ENCODE assay signal across 8 mouse cellular contexts in the genomic region with DNA sequence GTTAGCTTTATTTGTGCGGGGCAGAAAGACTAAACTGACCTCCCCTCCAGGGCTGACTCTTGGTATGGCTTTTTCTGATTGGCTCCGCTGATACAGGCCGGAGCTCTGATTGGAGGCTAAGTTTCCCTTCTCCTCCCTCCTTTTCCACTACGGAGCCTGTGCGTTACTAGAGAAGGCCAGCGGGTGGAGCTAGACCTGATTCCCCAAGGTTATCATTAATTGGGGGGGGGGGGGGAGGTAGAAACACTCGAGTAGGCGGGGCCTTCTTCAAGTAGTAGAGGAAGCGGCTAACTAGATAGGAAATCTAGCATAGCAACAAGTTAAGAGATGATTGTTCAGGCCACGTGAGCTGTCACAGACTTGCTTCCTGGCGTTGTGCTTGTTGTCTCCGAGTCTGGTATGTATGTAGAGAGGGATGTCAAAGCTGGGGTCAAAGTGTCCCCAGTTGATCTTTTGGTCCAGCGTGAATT. TPM values are rescaled to one million over a fixed set of nuclear protein-coding genes. Genes with fewer than 3 reads are reported as not detected.
DNase-seq lines count a peak whose midpoint lies in the region; ATAC-seq and TF ChIP-seq lines count a peak whose summit lies in the region.

No protein-coding gene starts in this region.

- H3K36me3 ChIP-seq in forebrain, embryonic 11.5 days (ENCODE audit: control insufficient read depth, insufficient read depth, low read length), result no peaks in the 10 kb centered on the region
- H3K36me3 ChIP-seq in heart, postnatal 0 days (replicated peaks; ENCODE audit: control insufficient read depth, insufficient read depth, low read length), result 0 out of 2 replicates have a peak, but pooled peaks cover 5% of the 10 kb centered on the region
- no peaks in the 10 kb centered on the region for H3K36me3 ChIP-seq in liver, embryonic 14.5 days (replicated peaks; ENCODE audit: control insufficient read depth, insufficient read depth, low read depth)
- no peaks in the 10 kb centered on the region for H3K36me3 ChIP-seq in stomach, embryonic 16.5 days (ENCODE audit: control insufficient read depth, insufficient read depth, low read length)

- peak; percentile 45 for ATAC-seq in forebrain, embryonic 11.5 days (replicated peaks; ENCODE audit: low FRiP score)
- ATAC-seq in heart, postnatal 0 days (ENCODE audit: insufficient read depth, low read depth), result peak; percentile 73
- peak; percentile 70 for ATAC-seq in liver, embryonic 14.5 days (ENCODE audit: insufficient read depth)
- peak; percentile 74; the same call in 1 of the 2 replicates for ATAC-seq in stomach, embryonic 16.5 days (ENCODE audit: insufficient read depth, low FRiP score)

- H3K4me2 ChIP-seq in forebrain, embryonic 11.5 days (ENCODE audit: low read depth, low read length, severe bottlenecking), result peak overlapping the region; percentile 85
- peak overlapping the region; percentile 77 for H3K4me2 ChIP-seq in heart, postnatal 0 days (ENCODE audit: low read depth, low read length)
- H3K4me2 ChIP-seq in liver, embryonic 14.5 days (ENCODE audit: low read depth), result peak overlapping the region; percentile 100
- peak overlapping the region; percentile 97 for H3K4me2 ChIP-seq in stomach, embryonic 16.5 days (ENCODE audit: low read depth, low read length)

- TF ChIP-seq CTCF in heart, postnatal 0 days (IDR thresholded peaks at IDR 0.05; ENCODE audit: low read depth), result peak; percentile 61
- peak; percentile 86 for TF ChIP-seq CTCF in liver, embryonic 14.5 days (IDR thresholded peaks at IDR 0.05; ENCODE audit: low read depth)

- no peak overlapping the region for H3K9ac ChIP-seq in forebrain, embryonic 11.5 days (ENCODE audit: low read length)
- H3K9ac ChIP-seq in heart, postnatal 0 days (replicated peaks; ENCODE audit: low read depth, low read length), result no peak overlapping the region
- peak overlapping the region; percentile 95 for H3K9ac ChIP-seq in liver, embryonic 14.5 days (replicated peaks)
- H3K9ac ChIP-seq in stomach, embryonic 16.5 days (ENCODE audit: low read length), result peak overlapping the region; percentile 49; the same call in 1 of the 2 replicates

- H3K4me3 ChIP-seq in forebrain, embryonic 11.5 days (ENCODE audit: low read depth, low read length), result peak overlapping the region; percentile 38
- H3K4me3 ChIP-seq in heart, postnatal 0 days (ENCODE audit: low read depth, low read length), result peak overlapping the region; percentile 54
- H3K4me3 ChIP-seq in liver, embryonic 14.5 days (ENCODE audit: insufficient read depth in 1 of 2, low read depth in 2 of 2, low read length in 2 of 2), result peak overlapping the region; percentile 67 to 87
- peak overlapping the region; percentile 54 for H3K4me3 ChIP-seq in stomach, embryonic 16.5 days (replicated peaks; ENCODE audit: low read length)

- H3K27ac ChIP-seq in forebrain, embryonic 11.5 days (ENCODE audit: low read depth, low read length), result no peak overlapping the region
- H3K27ac ChIP-seq in heart, postnatal 0 days (ENCODE audit: low read depth), result no peak overlapping the region
- peak overlapping the region; percentile 91 for H3K27ac ChIP-seq in liver, embryonic 14.5 days
- H3K27ac ChIP-seq in stomach, embryonic 16.5 days (ENCODE audit: low read length), result peak overlapping the region; percentile 56

- H3K27me3 ChIP-seq in forebrain, embryonic 11.5 days (ENCODE audit: control insufficient read depth, insufficient read depth, low read length), result peaks cover 71% of the 10 kb centered on the region
- peaks cover 52% of the 10 kb centered on the region for H3K27me3 ChIP-seq in heart, postnatal 0 days (ENCODE audit: control insufficient read depth, insufficient read depth, low read length)
- peaks cover 39% of the 10 kb centered on the region for H3K27me3 ChIP-seq in liver, embryonic 14.5 days (ENCODE audit: control insufficient read depth, insufficient read depth, low read length)
- peaks cover 46% of the 10 kb centered on the region for H3K27me3 ChIP-seq in stomach, embryonic 16.5 days (ENCODE audit: control insufficient read depth, insufficient read depth, low read length)

- under 1% methylated on average over 13 of the region's 13 CpGs for WGBS in forebrain, embryonic 11.5 days
- WGBS in heart, postnatal 0 days, result under 1% methylated on average over 13 of the region's 13 CpGs
- under 1% methylated on average over 13 of the region's 13 CpGs for WGBS in liver, embryonic 14.5 days (ENCODE audit: insufficient replicate concordance)
- WGBS in stomach, embryonic 16.5 days, result 0% methylated on average over 13 of the region's 13 CpGs

- no peaks in the 10 kb centered on the region for H3K9me3 ChIP-seq in forebrain, embryonic 11.5 days (ENCODE audit: control insufficient read depth, low read length)
- no peaks in the 10 kb centered on the region for H3K9me3 ChIP-seq in heart, postnatal 0 days (replicated peaks; ENCODE audit: control insufficient read depth, low read length)
- H3K9me3 ChIP-seq in liver, embryonic 14.5 days (ENCODE audit: control insufficient read depth, low read length), result no peaks in the 10 kb centered on the region
- H3K9me3 ChIP-seq in stomach, embryonic 16.5 days (replicated peaks; ENCODE audit: control insufficient read depth, low read length), result no peaks in the 10 kb centered on the region

- H3K4me1 ChIP-seq in forebrain, embryonic 11.5 days (replicated peaks; ENCODE audit: control insufficient read depth, insufficient read depth, low read length), result peaks cover 24% of the 10 kb centered on the region
- H3K4me1 ChIP-seq in heart, postnatal 0 days (ENCODE audit: control insufficient read depth, insufficient read depth), result peaks cover 38% of the 10 kb centered on the region
- H3K4me1 ChIP-seq in liver, embryonic 14.5 days (replicated peaks; ENCODE audit: control insufficient read depth in 2 of 2, insufficient read depth in 2 of 2, low read length in 1 of 2), result peaks cover 30 to 32% of the 10 kb centered on the region in 2 experiments
- H3K4me1 ChIP-seq in stomach, embryonic 16.5 days (ENCODE audit: control insufficient read depth, insufficient read depth, low read length), result peaks cover 28% of the 10 kb centered on the region

- no peak for TF ChIP-seq EP300 in heart, postnatal 0 days (IDR thresholded peaks at IDR 0.05; ENCODE audit: low read depth)
- TF ChIP-seq EP300 in liver, embryonic 14.5 days (IDR thresholded peaks at IDR 0.05; ENCODE audit: low read depth), result 0 out of 2 replicates have a peak, but pooled peaks have one; percentile 8

- DNase-seq in ES-CJ7 (ENCODE audit: low read depth, low spot score), result peak; percentile 95
- DNase-seq in c-Kit-positive CD71-positive TER-119-positive erythroid progenitor cells, embryonic 14.5 days (ENCODE audit: low spot score), result peak; percentile 97
- DNase-seq in forebrain, embryonic 11.5 days (ENCODE audit: low spot score), result peak; percentile 85
- DNase-seq in heart, postnatal 0 days (ENCODE audit: low spot score), result peak; percentile 90
- DNase-seq in kidney, postnatal 36 days, result peak; percentile 92 to 95
- peak; percentile 93 to 97 (median 94) for DNase-seq in liver, embryonic 14.5 days (ENCODE audit: low read depth in 3 of 3, low spot score in 3 of 3)
- DNase-seq in neural tube, embryonic 10.5 days (ENCODE audit: extremely low spot score, low spot score), result peak; percentile 84

RNA-seq across cellular contexts. Expression of a gene that starts 1.1 kb away (rescaled TPM):
- polyA plus RNA-seq in forebrain, embryonic 11.5 days (2014; fragmentation: Nextera tagmentation; extraction: Ambion mirVana), result not detected in 2 replicates
- total RNA-seq in heart, postnatal 0 days (2014; rRNA removed; ENCODE audit: low replicate concordance), result not detected in 2 replicates
- 0.04 TPM in 1 of 2 replicates, not detected in the other for polyA plus RNA-seq in heart, postnatal 0 days (2015; fragmentation: Nextera tagmentation; extraction: Ambion mirVana)
- 0.70 and 0.87 TPM in 2 replicates for polyA plus RNA-seq in liver, embryonic 14.5 days (2012; rRNA removed)
- polyA plus RNA-seq in liver, embryonic 14.5 days (2014; fragmentation: Nextera tagmentation; extraction: Ambion mirVana), result 0.20 and 0.28 TPM in 2 replicates
- 0.14 and 0.15 TPM in 2 replicates for polyA plus RNA-seq in stomach, embryonic 16.5 days (2015; fragmentation: Nextera tagmentation; extraction: Ambion mirVana)

RNA-seq across cellular contexts. Expression of a gene that starts 1.6 kb away (rescaled TPM):
- polyA plus RNA-seq in forebrain, embryonic 11.5 days (2014; fragmentation: Nextera tagmentation; extraction: Ambion mirVana), result 5.8 and 6.2 TPM in 2 replicates
- total RNA-seq in heart, postnatal 0 days (2014; rRNA removed; ENCODE audit: low replicate concordance), result 2.4 TPM in 1 of 2 replicates, not detected in the other
- polyA plus RNA-seq in heart, postnatal 0 days (2015; fragmentation: Nextera tagmentation; extraction: Ambion mirVana), result 1.3 and 1.6 TPM in 2 replicates
- 61.8 and 64.1 TPM in 2 replicates for polyA plus RNA-seq in liver, embryonic 14.5 days (2012; rRNA removed)
- 204 and 223 TPM in 2 replicates for polyA plus RNA-seq in liver, embryonic 14.5 days (2014; fragmentation: Nextera tagmentation; extraction: Ambion mirVana)
- polyA plus RNA-seq in stomach, embryonic 16.5 days (2015; fragmentation: Nextera tagmentation; extraction: Ambion mirVana), result 5.9 and 8.6 TPM in 2 replicates

RNA-seq across cellular contexts. Expression of a gene that starts 15.0 kb away (rescaled TPM):
- polyA plus RNA-seq in forebrain, embryonic 11.5 days (2014; fragmentation: Nextera tagmentation; extraction: Ambion mirVana), result 4.2 and 4.8 TPM in 2 replicates
- 16.2 and 19.1 TPM in 2 replicates for total RNA-seq in heart, postnatal 0 days (2014; rRNA removed; ENCODE audit: low replicate concordance)
- polyA plus RNA-seq in heart, postnatal 0 days (2015; fragmentation: Nextera tagmentation; extraction: Ambion mirVana), result 9.0 and 10.6 TPM in 2 replicates
- 5.4 and 6.9 TPM in 2 replicates for polyA plus RNA-seq in liver, embryonic 14.5 days (2012; rRNA removed)
- polyA plus RNA-seq in liver, embryonic 14.5 days (2014; fragmentation: Nextera tagmentation; extraction: Ambion mirVana), result 7.9 and 9.1 TPM in 2 replicates
- 15.0 and 16.3 TPM in 2 replicates for polyA plus RNA-seq in stomach, embryonic 16.5 days (2015; fragmentation: Nextera tagmentation; extraction: Ambion mirVana)

RNA-seq across cellular contexts. Expression of a gene that starts 28.3 kb away (rescaled TPM):
- 119 and 130 TPM in 2 replicates for polyA plus RNA-seq in forebrain, embryonic 11.5 days (2014; fragmentation: Nextera tagmentation; extraction: Ambion mirVana)
- 239 and 285 TPM in 2 replicates for total RNA-seq in heart, postnatal 0 days (2014; rRNA removed; ENCODE audit: low replicate concordance)
- 193 and 195 TPM in 2 replicates for polyA plus RNA-seq in heart, postnatal 0 days (2015; fragmentation: Nextera tagmentation; extraction: Ambion mirVana)
- polyA plus RNA-seq in liver, embryonic 14.5 days (2012; rRNA removed), result 36.5 and 36.7 TPM in 2 replicates
- 61.3 and 67.7 TPM in 2 replicates for polyA plus RNA-seq in liver, embryonic 14.5 days (2014; fragmentation: Nextera tagmentation; extraction: Ambion mirVana)
- polyA plus RNA-seq in stomach, embryonic 16.5 days (2015; fragmentation: Nextera tagmentation; extraction: Ambion mirVana), result 131 and 141 TPM in 2 replicates

RNA-seq across cellular contexts. Expression of a gene that starts 36.1 kb away (rescaled TPM):
- polyA plus RNA-seq in forebrain, embryonic 11.5 days (2014; fragmentation: Nextera tagmentation; extraction: Ambion mirVana), result 1.2 and 2.9 TPM in 2 replicates
- total RNA-seq in heart, postnatal 0 days (2014; rRNA removed; ENCODE audit: low replicate concordance), result not detected in 2 replicates
- polyA plus RNA-seq in heart, postnatal 0 days (2015; fragmentation: Nextera tagmentation; extraction: Ambion mirVana), result 0.30 TPM in 1 of 2 replicates, not detected in the other
- 0.21 and 0.49 TPM in 2 replicates for polyA plus RNA-seq in liver, embryonic 14.5 days (2012; rRNA removed)
- 0.57 TPM in 1 of 2 replicates, not detected in the other for polyA plus RNA-seq in liver, embryonic 14.5 days (2014; fragmentation: Nextera tagmentation; extraction: Ambion mirVana)
- 0.46 and 0.89 TPM in 2 replicates for polyA plus RNA-seq in stomach, embryonic 16.5 days (2015; fragmentation: Nextera tagmentation; extraction: Ambion mirVana)

Comparison
In these comparisons a context has a peak if more than half of its experiments do, and no peak if none do; other contexts are left out.
1. H3K27ac ChIP-seq: peak in liver, embryonic 14.5 days (single experiment) and stomach, embryonic 16.5 days (single experiment); none in forebrain, embryonic 11.5 days (single experiment) and heart, postnatal 0 days (single experiment).
2. H3K9ac ChIP-seq: peak in liver, embryonic 14.5 days (single experiment) and stomach, embryonic 16.5 days (single experiment); none in forebrain, embryonic 11.5 days (single experiment) and heart, postnatal 0 days (single experiment).
3. Peak in every context shown above with its lines, with median percentiles within 50 percentile points of each other: DNase-seq, ATAC-seq, H3K4me2 ChIP-seq and H3K4me3 ChIP-seq.